Mouse (Mus musculus) frontal cortex, postnatal 36 days (tissue): ENCODE measurements at regions not wholly inside any gene's neighbourhood (a gene's known extent, or its start where the extent isn't known, plus 50 kb on each side); places are given as distances from the start of the nearest gene placed in this dataset.

Experiments
- DNase-seq, 2 experiments: peaks; one replicate each; pipeline ENCODE4 v3.0.0; 2022; ENCODE audit warnings: low spot score in 2 of 2

- no peak for DNase-seq
These were observed 83.1 kb downstream of the Thbs2 start for GRCm38 (mm10) chr17:14610791-14611522.

- DNase-seq: no peak
These were observed 85.2 kb downstream of the Thbs2 start for GRCm38 (mm10) chr17:14608845-14609244.

- no peak for DNase-seq
These were observed 87.6 kb downstream of the Thbs2 start for GRCm38 (mm10) chr17:14606356-14606989.

- DNase-seq: no peak
These were observed 94.4 kb downstream of the Thbs2 start for GRCm38 (mm10) chr17:14599681-14600080.

GRCm38 (mm10) chr17:14596470-14596869 is 97.6 kb downstream of the Thbs2 start:
- peak in 1 of 2 experiments; percentile 19 for DNase-seq

GRCm38 (mm10) chr17:14595525-14595924 is 98.5 kb downstream of the Thbs2 start:
- DNase-seq: no peak

GRCm38 (mm10) chr17:14588086-14588817 is 105.8 kb downstream of the Thbs2 start:
- peak in 1 of 2 experiments; percentile 41 for DNase-seq

- DNase-seq: no peak
These were observed 114.4 kb downstream of the Thbs2 start for GRCm38 (mm10) chr17:14579671-14580070.

- DNase-seq: no peak
These were observed 115.3 kb downstream of the Thbs2 start for GRCm38 (mm10) chr17:14578721-14579120.

- no peak for DNase-seq
These were observed 115.8 kb downstream of the Thbs2 start for GRCm38 (mm10) chr17:14578194-14578593.

GRCm38 (mm10) chr17:14576159-14576558 is 117.9 kb downstream of the Thbs2 start:
- DNase-seq: no peak

- DNase-seq: no peak
These were observed 122.9 kb downstream of the Thbs2 start for GRCm38 (mm10) chr17:14571143-14571542.

- DNase-seq: no peak
These were observed 123.7 kb downstream of the Thbs2 start for GRCm38 (mm10) chr17:14570266-14570775.

GRCm38 (mm10) chr17:14562191-14562590 is 131.8 kb downstream of the Thbs2 start:
- DNase-seq: no peak

- no peak for DNase-seq
These were observed 136.8 kb downstream of the Thbs2 start for GRCm38 (mm10) chr17:14557214-14557613.

- no peak for DNase-seq
These were observed 140.8 kb downstream of the Thbs2 start for GRCm38 (mm10) chr17:14553195-14553594.

GRCm38 (mm10) chr17:14552081-14552480 is 142.0 kb downstream of the Thbs2 start:
- no peak for DNase-seq

- no peak for DNase-seq
These were observed 142.4 kb downstream of the Thbs2 start for GRCm38 (mm10) chr17:14551610-14552009.

GRCm38 (mm10) chr17:14545822-14546473 is 148.1 kb downstream of the Thbs2 start:
- peak; percentile 72 to 82 for DNase-seq

GRCm38 (mm10) chr17:14544343-14545002 is 149.6 kb downstream of the Thbs2 start:
- no peak for DNase-seq

- no peak for DNase-seq
These were observed 153.0 kb downstream of the Thbs2 start for GRCm38 (mm10) chr17:14541035-14541434.
